Mouse (Mus musculus): Measurements from ENCODE around the gene Ankrd66. TPM values are rescaled to one million over a fixed set of nuclear protein-coding genes. Genes with fewer than 3 reads are reported as not detected.

Gene Ankrd66
- 0.16 and 0.24 TPM in 2 replicates for polyA plus RNA-seq (2012; rRNA removed)

DNA sequence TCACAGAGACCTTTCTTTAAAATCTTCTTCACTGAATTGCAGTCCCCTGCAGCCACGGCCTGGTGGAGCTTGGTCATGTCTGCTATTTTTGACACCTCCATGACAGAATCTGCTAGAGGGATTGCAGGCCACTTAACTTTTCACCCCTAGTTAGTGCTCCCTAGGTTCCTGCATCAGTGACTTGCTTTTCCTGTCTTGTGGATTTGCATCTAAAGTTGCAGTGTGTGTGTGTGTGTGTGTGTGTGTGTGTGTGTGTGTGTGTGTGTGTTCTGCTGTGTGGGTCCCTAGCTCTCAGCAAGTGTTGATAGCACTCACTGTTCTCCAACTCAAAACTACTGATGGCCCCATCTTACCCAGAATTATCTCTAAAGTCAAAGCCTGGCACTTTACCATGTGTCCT is at the start of gene Ankrd66:
Gene Ankrd66 (minus strand): TSS at position 101 of the 400 bp plus-strand sequence.

DNA sequence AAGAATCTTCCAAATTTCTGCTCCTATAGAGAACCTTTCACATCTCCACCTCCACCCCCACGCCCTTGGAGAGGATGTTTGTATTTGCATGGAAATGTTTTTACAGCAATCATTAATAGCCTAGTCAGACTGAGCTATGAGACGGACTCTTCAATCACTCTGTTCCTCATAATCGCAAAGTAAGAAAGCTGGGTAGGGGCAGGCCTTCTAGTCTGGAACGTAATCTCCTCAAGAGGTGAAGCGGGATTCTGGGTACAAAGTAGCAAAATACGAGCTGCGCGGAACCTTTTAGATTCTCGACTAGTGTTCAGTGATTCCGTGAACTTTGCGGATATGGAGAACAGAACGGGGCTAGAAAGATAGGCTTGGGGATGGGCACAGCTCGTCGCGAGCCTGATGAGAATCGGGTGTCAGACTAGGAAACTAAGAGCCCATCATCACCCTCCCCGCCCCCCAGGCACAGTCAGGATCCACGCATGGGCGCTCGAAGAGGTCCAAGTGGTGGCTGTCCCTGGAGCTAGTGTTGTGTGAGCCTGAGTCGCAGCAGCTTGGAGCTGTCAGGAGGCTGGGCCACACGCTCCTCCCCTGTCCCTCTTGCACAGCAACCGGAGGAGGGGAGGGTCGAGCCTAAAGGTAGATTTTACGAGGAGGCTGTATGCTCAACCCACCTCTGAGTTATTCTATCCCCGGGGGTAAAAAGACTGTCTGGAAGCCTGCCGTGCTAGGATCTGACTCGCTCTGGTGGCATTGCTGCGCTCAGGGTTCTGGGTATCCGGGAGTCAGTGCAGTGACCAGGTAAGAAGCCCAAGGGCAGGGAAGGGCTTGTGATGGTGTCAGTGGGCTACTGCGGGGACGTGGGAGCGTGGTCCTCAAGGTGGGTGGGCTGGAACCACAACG is 24.8 kb upstream of the Ankrd66 start, which contains the start of gene Pla2g7:
Gene Pla2g7 (plus strand): TSS at position 107 of the 897 bp plus-strand sequence.

DNA sequence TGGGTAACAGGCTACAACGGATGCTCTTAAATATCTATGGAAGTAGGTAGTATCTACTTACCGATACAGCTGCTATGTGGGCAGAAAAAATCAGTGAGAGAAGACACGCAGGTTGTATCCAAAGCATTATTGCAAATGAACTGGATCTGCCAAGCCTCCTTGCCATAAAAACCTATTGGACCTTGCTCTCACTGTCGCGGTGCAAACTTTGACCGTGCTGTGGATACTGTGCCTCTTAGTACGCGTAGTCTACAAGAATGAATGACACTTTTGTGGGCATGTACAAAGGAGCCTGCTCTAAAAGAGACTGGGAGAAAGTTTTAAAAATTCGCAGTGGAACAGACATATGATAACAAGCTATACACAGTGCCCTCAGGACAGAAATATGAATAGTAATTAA is 40.8 kb downstream of the Ankrd66 start, which contains the start of gene Mep1a:
Gene Mep1a (minus strand): TSS at position 221 of the 400 bp plus-strand sequence.

Other genes with a start within 250 kb of the Ankrd66 start
- 4.5 and 9.3 TPM in 2 replicates for gene Adgrf5, start 183.2 kb downstream of the Ankrd66 start, polyA plus RNA-seq (2012; rRNA removed)
- 0.02 and 0.05 TPM in 2 replicates for gene Mep1a, start 40.8 kb downstream of the Ankrd66 start, polyA plus RNA-seq (2012; rRNA removed)
- 2.5 and 3.3 TPM in 2 replicates for gene Pla2g7, start 24.5 kb upstream of the Ankrd66 start, polyA plus RNA-seq (2012; rRNA removed)
- gene Tdrd6, start 86.7 kb upstream of the Ankrd66 start, polyA plus RNA-seq (2012; rRNA removed) = 0.43 and 0.89 TPM in 2 replicates
- 41.2 and 43.7 TPM in 2 replicates for gene Slc25a27, start 123.6 kb upstream of the Ankrd66 start, polyA plus RNA-seq (2012; rRNA removed)
- gene Cyp39a1, start 123.8 kb upstream of the Ankrd66 start, polyA plus RNA-seq (2012; rRNA removed) = 9.1 and 11.4 TPM in 2 replicates

Data from central nervous system, embryonic 11.5 days (tissue).